Mouse (Mus musculus) ES-Bruce4 (cell line): ENCODE measurements at regions not wholly inside any gene's neighbourhood (a gene's known extent, or its start where the extent isn't known, plus 50 kb on each side); places are given as distances from the start of the nearest gene placed in this dataset.

Experiments used
- H3K27ac ChIP-seq: 2 replicates; pipeline ENCODE4 v1.5.1; 2012; ENCODE audit warnings: low read length, inconsistent platforms; ENCODE audit not compliant: insufficient read depth
- H3K27me3 ChIP-seq: 2 replicates; pipeline ENCODE4 v1.6.1; 2012; ENCODE audit warnings: mild to moderate bottlenecking, low read length, inconsistent platforms; ENCODE audit not compliant: control insufficient read depth, poor library complexity, insufficient read depth, severe bottlenecking
- H3K36me3 ChIP-seq: 2 replicates; pipeline ENCODE4 v1.6.1; 2012; ENCODE audit warnings: inconsistent platforms, mild to moderate bottlenecking, low read length, moderate library complexity; ENCODE audit not compliant: control insufficient read depth, poor library complexity, insufficient read depth, severe bottlenecking
- H3K4me1 ChIP-seq: one replicate; pipeline ENCODE4 v1.8.1; 2011; ENCODE audit warnings: low read length; ENCODE audit not compliant: control insufficient read depth, insufficient read depth
- H3K4me3 ChIP-seq: 2 replicates; pipeline ENCODE4 v1.5.1; 2011; ENCODE audit warnings: low read depth, mild to moderate bottlenecking, low read length
- H3K9ac ChIP-seq: 2 replicates; pipeline ENCODE4 v1.6.1; 2012; ENCODE audit warnings: low read depth, mild to moderate bottlenecking, inconsistent platforms; ENCODE audit not compliant: poor library complexity, severe bottlenecking
- H3K9me3 ChIP-seq: replicated peaks from 2 replicates; pipeline ENCODE4 v1.6.1; 2012; ENCODE audit warnings: mild to moderate bottlenecking, low read length, inconsistent platforms; ENCODE audit not compliant: control insufficient read depth, poor library complexity, insufficient read depth, severe bottlenecking
- CTCF ChIP-seq: IDR thresholded peaks from one replicate; pipeline ENCODE4 v1.8.1; 2011; ENCODE audit warnings: low read depth, low read length
- EP300 ChIP-seq: IDR thresholded peaks from 2 replicates; pipeline ENCODE4 v1.6.1; 2011; ENCODE audit warnings: low read depth, low read length; ENCODE audit not compliant: insufficient read depth
- POLR2A ChIP-seq: IDR thresholded peaks from one replicate; pipeline ENCODE4 v1.8.1; 2011; ENCODE audit warnings: low read length; ENCODE audit not compliant: insufficient read depth

- H3K36me3 ChIP-seq: no peaks in the 10 kb centered on the region
- no peak overlapping the region for H3K4me3 ChIP-seq
- TF ChIP-seq POLR2A (no peak), CTCF (no peak), EP300 (no peak)
- no peak overlapping the region for H3K27ac ChIP-seq
- H3K27me3 ChIP-seq: no peaks in the 10 kb centered on the region
- no peaks in the 10 kb centered on the region for H3K9me3 ChIP-seq
- H3K4me1 ChIP-seq: no peaks in the 10 kb centered on the region
- H3K9ac ChIP-seq: no peak overlapping the region
Measured at GRCm38 (mm10) chr5:133532678-133533077, 566.8 kb upstream of the Castor2 start.

DNA sequence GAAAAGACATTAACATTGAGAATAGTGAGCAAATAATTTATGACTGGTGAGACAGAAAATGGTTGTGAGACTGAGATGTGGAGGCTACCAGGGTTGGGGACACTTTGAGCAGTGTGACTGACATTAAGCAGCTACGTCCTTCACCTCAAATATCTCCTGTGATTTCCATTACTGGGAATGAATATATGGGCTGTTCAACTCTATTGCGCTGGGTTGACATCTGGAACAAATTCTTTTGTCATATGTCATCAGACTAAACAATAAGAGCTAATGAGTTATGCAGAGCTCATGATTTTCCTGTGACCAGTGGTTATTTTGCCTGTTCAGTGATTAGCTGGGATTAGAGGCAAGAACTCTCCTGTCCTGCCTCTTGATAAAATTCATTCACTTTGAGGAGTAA, 593.9 kb upstream of the Castor2 start:
- H3K36me3 ChIP-seq: no peaks in the 10 kb centered on the region
- H3K27me3 ChIP-seq: no peaks in the 10 kb centered on the region
- TF ChIP-seq CTCF: no peak
- no peak for TF ChIP-seq POLR2A
- no peak for TF ChIP-seq EP300
- H3K9me3 ChIP-seq: no peaks in the 10 kb centered on the region
- H3K4me3 ChIP-seq: no peak overlapping the region
- no peaks in the 10 kb centered on the region for H3K4me1 ChIP-seq
- no peak overlapping the region for H3K9ac ChIP-seq
- H3K27ac ChIP-seq: no peak overlapping the region

DNA sequence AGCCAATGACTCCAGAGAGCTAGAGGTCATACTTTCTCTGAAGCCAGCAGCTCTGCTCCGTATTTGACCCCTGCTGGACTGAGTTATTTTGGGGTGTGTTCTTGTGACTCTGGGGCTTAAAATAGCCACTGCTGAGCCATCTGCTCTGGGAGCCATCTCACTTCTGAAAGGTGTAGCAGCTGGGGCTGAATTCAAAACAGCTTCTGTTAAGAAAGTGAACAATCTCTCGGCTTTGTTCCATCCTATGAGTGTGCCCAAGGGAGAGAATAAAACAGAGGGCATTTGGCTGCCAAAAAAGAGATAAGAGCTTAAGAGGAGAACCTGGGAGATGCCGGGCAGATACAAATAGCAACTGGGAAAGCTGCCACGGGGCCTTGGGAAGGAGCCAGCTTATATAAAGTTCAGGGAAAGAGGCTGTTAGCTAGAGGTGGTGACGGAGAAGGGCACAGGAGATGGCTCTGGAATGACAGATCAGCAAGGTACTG, 611.7 kb upstream of the Castor2 start:
- no peaks in the 10 kb centered on the region for H3K4me1 ChIP-seq
- TF ChIP-seq POLR2A (no peak), EP300 (no peak), CTCF (no peak)
- H3K36me3 ChIP-seq: no peaks in the 10 kb centered on the region
- no peaks in the 10 kb centered on the region for H3K9me3 ChIP-seq
- no peak overlapping the region for H3K4me3 ChIP-seq
- H3K27me3 ChIP-seq: no peaks in the 10 kb centered on the region
- H3K9ac ChIP-seq: no peak overlapping the region
- H3K27ac ChIP-seq: no peak overlapping the region

- Histone ChIP-seq H3K27ac (no peak overlapping the region), H3K27me3 (no peaks in the 10 kb centered on the region), H3K4me1 (no peaks in the 10 kb centered on the region), H3K9ac (no peak overlapping the region), H3K9me3 (no peaks in the 10 kb centered on the region), H3K4me3 (no peak overlapping the region), H3K36me3 (no peaks in the 10 kb centered on the region)
- no peak for TF ChIP-seq EP300
- TF ChIP-seq CTCF: no peak
- no peak for TF ChIP-seq POLR2A
Measured at GRCm38 (mm10) chr5:133482291-133483086, 617.0 kb upstream of the Castor2 start.

GRCm38 (mm10) chr5:133479205-133479604, 620.3 kb upstream of the Castor2 start:
- Histone ChIP-seq H3K27me3 (no peaks in the 10 kb centered on the region), H3K27ac (no peak overlapping the region), H3K4me3 (no peak overlapping the region), H3K4me1 (no peaks in the 10 kb centered on the region), H3K36me3 (no peaks in the 10 kb centered on the region), H3K9ac (no peak overlapping the region), H3K9me3 (no peaks in the 10 kb centered on the region)
- TF ChIP-seq CTCF: no peak

- Histone ChIP-seq H3K9ac (no peak overlapping the region), H3K4me1 (no peaks in the 10 kb centered on the region), H3K27me3 (no peaks in the 10 kb centered on the region), H3K4me3 (no peak overlapping the region), H3K9me3 (no peaks in the 10 kb centered on the region), H3K36me3 (no peaks in the 10 kb centered on the region), H3K27ac (no peak overlapping the region)
- TF ChIP-seq POLR2A: no peak
- TF ChIP-seq CTCF: no peak
- TF ChIP-seq EP300: no peak
Measured at GRCm38 (mm10) chr5:133453349-133454049, 646.0 kb upstream of the Castor2 start.
